Mouse (Mus musculus) embryonic facial prominence, embryonic 15.5 days (tissue): ENCODE data around the gene Acsm5. TPM values are rescaled to one million over a fixed set of nuclear protein-coding genes. Genes with fewer than 3 reads are reported as not detected.
A peak's percentile ranks its signal among the peaks of the same experiment; 100 is the strongest.

Source experiments
- ATAC-seq: fragments of 200-750 bp; cut with Nextera tagmentation; 2 replicates; pipeline ENCODE4 v1.8.0; 2017; ENCODE audit warnings: low read depth, moderate TSS enrichment; ENCODE audit not compliant: insufficient number of reproducible peaks, low FRiP score, low TSS enrichment
- H3K27ac ChIP-seq: fragments of 300-500 bp; sonication (generic); replicated peaks from 2 replicates; pipeline ENCODE4 v1.5.1; 2015; ENCODE audit warnings: mild to moderate bottlenecking, inconsistent platforms
- H3K27me3 ChIP-seq: fragments of 300-500 bp; sonication (generic); 2 replicates; pipeline ENCODE4 v1.6.1; 2015; ENCODE audit warnings: inconsistent platforms
- H3K36me3 ChIP-seq: fragments of 300-500 bp; sonication (generic); 2 replicates; pipeline ENCODE4 v1.6.1; 2015; ENCODE audit warnings: mild to moderate bottlenecking, inconsistent platforms
- H3K4me1 ChIP-seq: fragments of 300-500 bp; sonication (generic); 2 replicates; pipeline ENCODE4 v1.6.1; 2015; ENCODE audit warnings: inconsistent platforms
- H3K4me2 ChIP-seq: fragments of 300-500 bp; sonication (generic); replicated peaks from 2 replicates; pipeline ENCODE4 v1.6.1; 2015; ENCODE audit warnings: mild to moderate bottlenecking, inconsistent platforms
- H3K4me3 ChIP-seq: fragments of 300-500 bp; sonication (generic); replicated peaks from 2 replicates; pipeline ENCODE4 v1.5.1; 2015; ENCODE audit warnings: mild to moderate bottlenecking, inconsistent platforms
- H3K9ac ChIP-seq: fragments of 300-500 bp; sonication (generic); 2 replicates; pipeline ENCODE4 v1.6.1; 2015; ENCODE audit warnings: inconsistent platforms
- H3K9me3 ChIP-seq: fragments of 300-500 bp; sonication (generic); replicated peaks from 2 replicates; pipeline ENCODE4 v1.6.1; 2016; ENCODE audit warnings: inconsistent platforms
- WGBS: fragments of 180-500 bp; shearing (Covaris S2); methylation state at CpG from one replicate; pipeline ENCODE4 v1.1.7; 2015; 5-methylcytosine and 5-hydroxymethylcytosine counted together
- polyA plus RNA-seq: library from polyadenylated mRNA; unstranded; fragments of >200 nt; fragmentation: Nextera tagmentation; extraction: Ambion mirVana; gene quantifications from 2 replicates; pipeline ENCODE4 v1.2.1, GENCODE M21; 2015

The Acsm5 gene
- polyA plus RNA-seq: not detected in 2 replicates

DNA sequence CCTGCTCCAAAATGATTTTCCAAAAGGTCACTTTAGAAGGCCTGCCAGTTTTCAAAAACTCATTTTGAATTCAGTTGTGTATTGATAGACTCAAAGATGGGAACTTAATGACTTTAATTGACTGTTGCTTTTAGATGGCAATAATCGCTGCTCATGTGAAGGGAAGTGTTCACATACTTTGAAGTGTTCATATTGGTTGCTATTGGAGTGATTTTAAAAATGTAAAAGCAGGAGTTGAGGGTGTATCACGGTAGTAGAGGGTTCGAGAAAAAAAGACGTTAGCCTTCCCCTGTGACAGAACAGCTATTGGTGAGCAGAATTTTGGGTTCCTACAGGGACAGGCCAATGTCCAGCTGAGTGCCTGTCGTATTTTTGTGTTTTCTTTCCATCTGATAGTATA is at the start of gene Acsm5:
Gene Acsm5 (plus strand): TSS at position 301 of the 400 bp plus-strand sequence.
- H3K4me1 ChIP-seq: no peaks in the 10 kb centered on the region
- 0 out of 2 replicates have a peak, but pooled peaks cover 3% of the 10 kb centered on the region for H3K27me3 ChIP-seq
- H3K4me2 ChIP-seq: no peak within 1 kb of the TSS
- no peak within 1 kb of the TSS for H3K27ac ChIP-seq
- no peaks in the 10 kb centered on the region for H3K9me3 ChIP-seq
- no peak for ATAC-seq
- no peaks in the 10 kb centered on the region for H3K36me3 ChIP-seq
- no peak within 1 kb of the TSS for H3K9ac ChIP-seq
- H3K4me3 ChIP-seq: no peak within 1 kb of the TSS
- 69% methylated on average over 5 of the region's 5 CpGs for WGBS

DNA sequence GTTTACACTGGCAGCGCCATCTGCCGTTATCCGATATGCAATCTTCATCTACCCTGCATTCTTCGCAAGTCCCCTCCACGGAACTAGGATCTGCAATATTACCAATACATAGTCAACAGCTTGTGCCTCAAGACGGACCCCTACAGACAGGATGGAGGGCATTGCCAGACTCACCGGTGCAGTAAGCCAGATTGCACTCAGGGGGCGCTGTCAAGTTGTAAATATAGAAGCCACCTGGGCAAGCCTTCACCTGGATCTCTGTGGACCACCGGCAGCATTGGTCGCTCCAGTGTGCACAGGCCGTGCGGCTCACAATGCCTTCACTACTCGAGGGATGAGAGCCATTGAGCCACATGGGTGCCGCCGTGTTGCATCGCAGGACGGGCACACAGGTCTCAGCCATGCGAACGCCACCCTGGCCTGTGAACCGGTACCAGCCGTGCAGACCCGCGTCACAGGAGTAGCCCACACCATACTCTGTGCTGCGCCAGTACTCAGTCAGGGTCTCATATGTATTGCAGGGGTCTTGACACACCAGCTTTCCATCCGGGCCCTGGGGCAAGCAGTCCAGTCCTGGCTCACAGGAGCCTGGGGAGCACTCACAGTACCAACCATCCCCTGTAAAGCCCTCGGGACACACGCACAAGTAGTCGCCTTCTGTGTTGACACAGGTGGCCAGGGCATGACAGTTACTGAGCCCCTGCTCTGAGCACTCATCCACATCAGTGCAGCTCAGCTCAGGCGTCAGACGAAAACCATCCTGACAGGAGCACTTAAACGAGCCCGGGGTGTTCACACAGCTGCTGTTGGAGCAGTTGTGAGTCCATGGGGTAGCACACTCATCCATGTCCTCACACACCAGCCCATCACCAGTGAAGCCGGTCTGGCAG is 42.5 kb upstream of the Acsm5 start:
- Histone ChIP-seq H3K36me3 (no peaks in the 10 kb centered on the region), H3K4me3 (no peak overlapping the region), H3K9me3 (no peaks in the 10 kb centered on the region), H3K4me2 (no peak overlapping the region), H3K9ac (no peak overlapping the region), H3K27ac (no peak overlapping the region), H3K4me1 (no peaks in the 10 kb centered on the region), H3K27me3 (no peaks in the 10 kb centered on the region)
- peak; percentile 51 for ATAC-seq
- 73% methylated on average over 33 of the region's 33 CpGs for WGBS

DNA sequence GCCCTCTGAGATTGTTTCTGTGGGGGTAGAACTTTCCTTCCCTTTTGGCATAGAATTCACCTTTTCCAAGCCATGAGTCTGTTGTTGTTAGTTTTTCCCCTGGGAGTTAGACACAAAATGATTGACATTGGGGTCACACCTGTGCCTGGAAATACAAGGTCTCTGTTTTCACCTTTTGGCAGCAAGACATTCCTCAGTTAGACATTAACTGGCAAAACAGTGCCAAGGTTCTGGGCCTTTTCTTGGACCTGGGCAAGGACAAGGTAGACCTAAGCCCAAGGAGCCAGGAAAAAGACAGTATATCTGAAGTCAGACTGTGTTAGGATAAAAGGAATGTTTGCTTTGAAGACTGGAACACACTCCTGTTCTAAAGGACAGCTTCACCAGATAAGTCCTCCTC is 40.0 kb upstream of the Acsm5 start, which contains the start of gene Umod:
Gene Umod (minus strand): TSS at position 27 of the 400 bp plus-strand sequence.
- no peak within 1 kb of the TSS for H3K4me3 ChIP-seq
- H3K27me3 ChIP-seq: no peaks in the 10 kb centered on the region
- H3K9me3 ChIP-seq: no peaks in the 10 kb centered on the region
- no peak for ATAC-seq
- no peak within 1 kb of the TSS for H3K4me2 ChIP-seq
- H3K36me3 ChIP-seq: no peaks in the 10 kb centered on the region
- H3K4me1 ChIP-seq: no peaks in the 10 kb centered on the region
- no peak within 1 kb of the TSS for H3K9ac ChIP-seq
- H3K27ac ChIP-seq: no peak within 1 kb of the TSS

DNA sequence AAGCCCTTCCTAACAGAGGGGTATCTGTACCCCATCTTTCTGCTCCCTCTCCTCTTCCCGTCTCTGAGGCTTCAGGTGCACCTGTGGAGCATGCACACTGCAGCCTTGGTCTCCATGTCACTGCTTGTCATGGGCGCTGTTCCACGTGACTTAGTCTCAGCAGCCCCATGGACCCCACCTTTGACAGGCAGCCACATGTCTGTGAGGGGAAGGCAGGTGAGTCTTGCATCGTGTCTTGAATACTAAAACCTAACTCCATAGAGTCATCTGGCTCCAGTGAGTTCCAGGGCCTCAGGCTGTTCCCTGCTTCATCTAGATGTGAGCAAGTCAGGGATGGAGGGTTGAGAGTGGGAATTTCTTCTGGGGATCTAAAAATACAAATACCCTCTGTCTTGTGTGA is 35.1 kb upstream of the Acsm5 start:
- no peak overlapping the region for H3K4me3 ChIP-seq
- H3K9ac ChIP-seq: no peak overlapping the region
- H3K27me3 ChIP-seq: no peaks in the 10 kb centered on the region
- H3K27ac ChIP-seq: no peak overlapping the region
- no peaks in the 10 kb centered on the region for H3K9me3 ChIP-seq
- H3K4me2 ChIP-seq: no peak overlapping the region
- H3K4me1 ChIP-seq: no peaks in the 10 kb centered on the region
- no peaks in the 10 kb centered on the region for H3K36me3 ChIP-seq
- no peak for ATAC-seq
- 59% methylated on average over 4 of the region's 4 CpGs for WGBS

DNA sequence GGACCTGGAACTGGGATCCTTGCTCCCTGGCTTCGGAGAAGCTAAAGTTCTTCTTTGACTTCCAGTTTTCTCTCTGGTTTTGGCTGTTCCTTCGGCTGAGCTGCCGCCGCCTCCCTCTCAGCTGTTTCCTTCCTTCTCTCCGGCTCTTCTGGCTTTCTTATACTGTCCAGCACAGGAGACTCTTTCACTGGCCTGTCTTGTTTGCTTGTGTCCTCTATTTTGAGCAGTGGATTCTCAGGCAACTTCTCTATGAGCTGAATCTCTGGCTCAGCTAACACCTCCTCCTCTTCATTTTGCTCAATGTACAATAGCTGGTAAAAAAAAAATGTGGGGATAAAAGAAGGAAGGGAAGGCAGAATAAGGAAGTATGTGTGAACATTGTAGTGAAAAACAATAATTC is 32.6 kb upstream of the Acsm5 start:
- Histone ChIP-seq H3K27me3 (no peaks in the 10 kb centered on the region), H3K4me2 (no peak overlapping the region), H3K4me3 (no peak overlapping the region), H3K27ac (no peak overlapping the region), H3K4me1 (no peaks in the 10 kb centered on the region), H3K9ac (no peak overlapping the region), H3K36me3 (no peaks in the 10 kb centered on the region), H3K9me3 (no peaks in the 10 kb centered on the region)
- no peak for ATAC-seq
- WGBS: 78% methylated on average over 5 of the region's 5 CpGs

DNA sequence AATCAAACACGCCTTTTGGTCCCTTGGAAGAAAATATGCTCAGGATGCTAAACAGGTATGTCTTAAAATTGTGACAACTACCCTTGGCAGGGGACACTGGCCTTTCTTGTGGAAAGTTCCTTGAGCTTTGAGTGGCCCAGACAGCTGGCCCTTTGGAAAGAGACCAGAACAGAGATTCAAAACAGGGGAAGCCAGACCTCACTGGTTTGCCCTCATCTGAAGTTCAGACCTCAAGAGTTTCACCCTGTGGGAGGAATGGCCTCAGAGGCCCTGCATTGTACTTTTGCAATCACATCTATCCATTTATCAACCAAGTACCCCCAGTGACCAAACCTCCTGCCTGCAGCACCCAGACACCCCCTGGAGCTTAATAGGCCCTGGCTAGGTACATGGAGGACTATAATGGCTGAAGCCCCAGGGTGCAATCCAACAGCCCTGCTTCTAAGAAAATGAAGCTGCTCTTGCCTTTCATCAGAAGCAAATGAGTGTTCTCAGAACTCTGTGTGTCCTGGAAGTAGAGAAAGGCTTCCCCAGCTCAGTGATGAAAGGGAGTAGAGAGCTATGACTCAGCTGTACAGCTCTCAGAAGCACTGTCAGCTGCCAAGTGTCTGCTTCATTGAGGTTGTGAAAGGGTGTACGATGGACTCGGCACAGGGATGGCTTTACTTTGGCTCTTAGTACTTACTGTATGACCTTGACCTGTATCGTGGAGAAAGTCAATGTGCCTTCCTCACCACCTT is 29.1 kb upstream of the Acsm5 start:
- ATAC-seq: no peak
- Histone ChIP-seq H3K27me3 (no peaks in the 10 kb centered on the region), H3K4me2 (no peak overlapping the region), H3K27ac (no peak overlapping the region), H3K4me1 (no peaks in the 10 kb centered on the region), H3K9me3 (no peaks in the 10 kb centered on the region), H3K4me3 (no peak overlapping the region), H3K9ac (no peak overlapping the region), H3K36me3 (no peaks in the 10 kb centered on the region)
- 77% methylated on average over 4 of the region's 4 CpGs for WGBS

DNA sequence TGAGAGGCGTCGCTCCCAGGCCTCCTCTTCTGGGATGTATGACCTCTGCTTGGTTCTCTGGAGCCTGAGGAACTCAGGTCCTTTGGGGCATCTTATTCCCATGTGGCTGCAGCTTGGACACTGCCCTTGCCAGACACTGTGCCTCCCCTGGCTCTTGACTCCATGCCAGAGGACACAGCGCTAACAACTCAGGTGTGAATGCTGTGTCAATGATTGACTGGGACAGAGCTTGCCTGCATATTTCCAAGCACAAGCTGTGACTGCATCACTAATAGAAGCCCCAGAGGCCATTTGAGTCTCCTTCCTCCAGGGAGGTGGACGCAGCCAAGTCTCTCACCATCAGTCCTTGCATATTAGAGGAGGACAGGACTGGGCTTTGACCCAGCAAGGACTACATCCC is 8.1 kb upstream of the Acsm5 start:
- H3K27ac ChIP-seq: no peak overlapping the region
- ATAC-seq: no peak
- WGBS: 91% methylated on average over 4 of the region's 4 CpGs

DNA sequence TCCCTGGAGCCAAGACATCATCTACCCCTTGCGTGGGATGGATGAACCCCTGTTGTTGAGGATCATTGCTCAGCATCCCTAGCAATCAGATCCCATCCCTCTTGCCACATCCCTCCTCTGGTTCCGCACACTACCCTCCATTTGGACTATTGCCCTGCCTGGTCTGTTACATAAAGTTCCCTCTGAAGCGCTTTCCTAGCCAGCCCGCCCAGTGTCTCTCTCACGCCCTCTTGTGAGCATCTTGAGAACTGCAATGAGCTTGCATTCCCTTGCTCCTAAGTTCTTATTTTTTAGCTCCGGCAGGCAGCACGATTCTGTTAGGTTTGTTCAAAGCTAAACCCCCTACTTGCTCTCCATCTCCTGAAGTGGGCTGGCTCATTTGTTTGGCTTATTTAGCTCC is 6.2 kb upstream of the Acsm5 start:
- no peak for ATAC-seq
- no peaks in the 10 kb centered on the region for H3K9me3 ChIP-seq
- 33% methylated on average over 7 of the region's 7 CpGs for WGBS

More for the DNA sequence above, 8.1 kb upstream of the Acsm5 start:
- no peak overlapping the region for H3K9ac ChIP-seq
- H3K36me3 ChIP-seq: no peaks in the 10 kb centered on the region
- H3K4me3 ChIP-seq: no peak overlapping the region
- no peaks in the 10 kb centered on the region for H3K27me3 ChIP-seq
- no peak overlapping the region for H3K4me2 ChIP-seq
- no peaks in the 10 kb centered on the region for H3K4me1 ChIP-seq
- H3K9me3 ChIP-seq: no peaks in the 10 kb centered on the region

DNA sequence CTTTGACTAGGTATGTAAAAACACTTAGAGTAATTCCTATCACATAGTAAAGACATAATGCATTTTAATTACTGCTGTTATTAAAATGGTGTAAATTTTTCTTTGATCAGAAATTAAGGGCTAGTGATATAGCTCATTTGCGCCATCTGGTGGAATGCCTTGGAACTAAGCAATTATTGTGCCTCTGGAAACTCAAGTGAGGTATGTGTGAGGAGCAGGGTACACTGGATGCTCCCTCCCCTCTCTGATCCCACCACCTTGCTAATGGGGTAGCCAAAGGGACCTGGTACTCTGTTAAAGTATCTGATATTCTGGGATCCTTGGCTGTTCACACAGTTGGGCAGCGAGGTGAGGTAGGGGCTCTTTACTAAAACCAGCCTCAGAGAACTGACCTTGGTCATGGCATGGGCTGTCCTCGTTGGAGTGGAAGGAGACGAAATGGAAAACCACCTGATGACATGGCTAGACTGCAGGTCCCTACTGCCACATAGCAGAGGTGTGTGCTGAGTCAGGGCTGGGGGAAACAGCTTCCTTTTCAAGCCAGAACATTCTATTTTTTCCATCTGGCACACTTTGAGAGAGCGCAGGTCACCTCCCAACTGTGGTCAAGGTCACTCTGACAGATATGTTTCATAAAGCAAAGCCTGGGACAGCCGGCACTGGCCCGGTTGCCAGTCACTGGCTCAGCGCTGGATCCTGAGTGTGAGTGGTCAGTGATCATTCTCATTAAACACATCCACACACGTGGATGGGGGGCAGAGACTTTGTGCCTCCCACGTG is 3.6 kb upstream of the Acsm5 start:
- H3K27me3 ChIP-seq: 0 out of 2 replicates have a peak, but pooled peaks cover 3% of the 10 kb centered on the region
- H3K27ac ChIP-seq: no peak overlapping the region
- WGBS: 66% methylated on average over 10 of the region's 10 CpGs
- no peak overlapping the region for H3K4me2 ChIP-seq
- no peak for ATAC-seq
- no peak overlapping the region for H3K4me3 ChIP-seq
- H3K9me3 ChIP-seq: no peaks in the 10 kb centered on the region
- no peaks in the 10 kb centered on the region for H3K4me1 ChIP-seq
- no peaks in the 10 kb centered on the region for H3K36me3 ChIP-seq
- H3K9ac ChIP-seq: no peak overlapping the region

More for the DNA sequence above, 6.2 kb upstream of the Acsm5 start:
- H3K4me2 ChIP-seq: no peak overlapping the region
- H3K4me3 ChIP-seq: no peak overlapping the region
- no peak overlapping the region for H3K9ac ChIP-seq
- no peak overlapping the region for H3K27ac ChIP-seq
- H3K36me3 ChIP-seq: no peaks in the 10 kb centered on the region
- H3K27me3 ChIP-seq: no peaks in the 10 kb centered on the region
- H3K4me1 ChIP-seq: no peaks in the 10 kb centered on the region

DNA sequence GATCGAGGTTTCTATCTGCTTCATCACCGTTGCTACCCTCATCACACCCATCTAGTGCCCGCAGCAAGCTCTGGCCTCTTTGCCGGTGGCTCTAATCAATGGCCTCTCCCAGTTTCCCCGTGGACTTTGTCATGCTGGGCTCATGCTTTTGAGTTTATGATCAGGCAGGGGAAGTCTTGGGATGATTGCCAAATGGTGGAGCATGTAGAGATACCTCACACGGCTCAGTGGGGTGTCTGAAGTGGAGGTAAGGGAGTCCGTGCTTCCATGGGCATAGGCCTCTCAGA is 3.0 kb upstream of the Acsm5 start:
- no peak overlapping the region for H3K4me3 ChIP-seq
- H3K9me3 ChIP-seq: no peaks in the 10 kb centered on the region
- H3K36me3 ChIP-seq: no peaks in the 10 kb centered on the region
- H3K4me1 ChIP-seq: no peaks in the 10 kb centered on the region
- 0 out of 2 replicates have a peak, but pooled peaks cover 3% of the 10 kb centered on the region for H3K27me3 ChIP-seq
- H3K4me2 ChIP-seq: no peak overlapping the region
- no peak overlapping the region for H3K27ac ChIP-seq
- 70% methylated on average over 7 of the region's 7 CpGs for WGBS
- ATAC-seq: no peak
- no peak overlapping the region for H3K9ac ChIP-seq

DNA sequence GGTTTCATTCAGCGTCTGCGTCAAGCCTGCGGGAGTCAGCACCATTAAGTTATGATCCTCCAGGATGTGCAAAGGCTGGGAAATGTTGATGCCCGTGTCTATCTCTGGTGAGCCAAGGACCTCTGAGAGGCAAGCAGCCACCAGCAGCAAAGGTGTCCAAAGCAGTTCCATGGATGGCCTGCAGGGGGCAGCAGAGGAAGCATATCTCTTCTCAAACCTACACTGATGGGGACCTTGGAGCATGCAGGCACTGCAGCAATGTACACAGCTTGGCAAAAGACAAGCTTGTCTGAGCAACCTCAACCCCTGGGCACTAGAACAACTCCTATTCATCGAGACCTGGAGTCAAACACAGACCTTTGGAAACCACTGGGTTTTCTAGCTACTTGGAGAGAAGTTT is 391 bp downstream of the Acsm5 start:
- no peak overlapping the region for H3K4me3 ChIP-seq

More for the DNA sequence above, 391 bp downstream of the Acsm5 start:
- no peak for ATAC-seq
- no peaks in the 10 kb centered on the region for H3K36me3 ChIP-seq
- H3K9me3 ChIP-seq: no peaks in the 10 kb centered on the region
- no peak overlapping the region for H3K4me2 ChIP-seq
- 39% methylated on average over 5 of the region's 5 CpGs for WGBS
- no peak overlapping the region for H3K27ac ChIP-seq
- H3K4me1 ChIP-seq: no peaks in the 10 kb centered on the region
- 0 out of 2 replicates have a peak, but pooled peaks cover 3% of the 10 kb centered on the region for H3K27me3 ChIP-seq
- H3K9ac ChIP-seq: no peak overlapping the region
